Mouse (Mus musculus): ENCODE measurements around the gene Fxyd5.

DNA sequence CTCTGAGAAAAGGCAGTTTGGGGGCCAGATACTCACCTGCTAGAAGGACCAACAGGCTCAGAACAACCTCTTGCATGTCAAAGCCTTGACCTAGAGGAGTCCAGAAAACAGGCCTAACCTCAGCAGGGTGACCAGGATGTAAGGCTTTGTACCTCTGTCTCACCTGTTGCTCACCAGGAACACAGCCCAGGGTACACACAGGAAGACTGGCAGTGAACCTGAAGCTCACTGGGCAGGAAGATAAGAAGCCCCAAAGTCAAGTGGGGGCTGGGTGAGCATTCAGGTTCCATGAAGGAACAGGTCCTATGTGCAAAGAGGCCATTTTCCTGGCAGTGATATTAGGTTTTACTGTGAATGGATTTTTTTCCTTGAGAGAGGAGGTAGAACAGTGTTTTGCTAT lies 31.3 kb upstream of the Fxyd5 start:
- no peak for TF ChIP-seq CTCF (IDR thresholded peaks at IDR 0.05; ENCODE audit: borderline replicate concordance, extremely low read depth, insufficient read depth, insufficient read length)
- TF ChIP-seq POLR2A (IDR thresholded peaks at IDR 0.05; ENCODE audit: borderline replicate concordance, extremely low read depth, insufficient read depth, insufficient read length, poor library complexity, severe bottlenecking), result no peak

All from brain, embryonic 14.5 days (tissue).